In the genomic region with DNA sequence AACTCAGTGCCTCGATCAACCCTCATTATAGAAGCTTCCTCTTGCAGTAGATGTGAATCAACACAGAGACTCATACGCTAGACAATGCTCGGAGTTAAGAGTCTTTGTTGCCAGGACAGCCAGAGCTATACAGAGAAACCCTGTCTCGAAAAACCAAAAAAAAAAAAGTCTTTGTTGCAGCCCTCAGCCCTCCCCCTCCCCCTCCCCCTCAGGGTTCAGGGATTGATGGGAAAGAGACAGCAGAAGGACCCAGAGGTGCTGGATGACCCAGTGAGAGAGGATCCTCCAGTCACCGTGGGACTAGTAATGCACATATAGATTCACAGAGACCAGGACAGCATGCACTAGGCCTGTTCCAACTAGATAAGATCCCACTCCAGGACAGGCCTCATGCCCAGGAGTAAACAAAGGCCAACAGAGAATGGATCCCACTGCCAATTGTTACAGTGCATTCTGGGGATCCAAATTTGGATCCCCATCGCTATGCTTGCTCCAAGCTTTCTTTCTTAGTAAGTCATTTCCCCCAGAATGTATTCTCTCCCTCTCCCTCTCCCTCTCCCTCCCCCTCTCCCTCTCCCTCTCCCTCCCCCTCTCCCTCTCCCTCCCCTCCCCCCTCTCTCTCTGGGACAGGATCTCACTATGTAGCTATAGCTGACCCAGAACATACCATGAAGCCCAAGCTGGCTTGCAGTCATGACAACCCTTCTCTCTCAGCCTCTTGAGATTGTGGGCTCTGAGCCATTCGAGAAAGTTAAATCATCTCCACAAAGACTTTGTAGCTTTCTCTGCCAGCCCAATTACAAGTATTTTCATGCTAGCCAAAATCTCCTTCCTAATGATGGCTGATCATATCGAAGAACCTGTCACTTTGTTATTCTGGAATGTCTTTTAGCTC, we compare ENCODE assay signal across 11 mouse cellular contexts. TPM values are rescaled to one million over a fixed set of nuclear protein-coding genes. Genes with fewer than 3 reads are reported as not detected.
DNase-seq lines count a peak whose midpoint lies in the region; ATAC-seq lines count a peak whose summit lies in the region.
"Had no signal": no experiment of that assay in that cellular context is flagged by ENCODE, and none has a peak within 500 bp of the region (broad histone marks: within the 10 kb centered on the region; RNA-seq: fewer than 3 reads in every experiment).

No protein-coding gene starts in this region.

- H3K9me3 ChIP-seq in kidney, embryonic 15.5 days (replicated peaks), result no peaks in the 10 kb centered on the region
- H3K9me3 ChIP-seq in embryonic facial prominence, embryonic 10.5 days, result no peaks in the 10 kb centered on the region
- no peaks in the 10 kb centered on the region for H3K9me3 ChIP-seq in heart, embryonic 15.5 days (replicated peaks)

- H3K27me3 ChIP-seq in kidney, embryonic 15.5 days, result no peaks in the 10 kb centered on the region
- H3K27me3 ChIP-seq in embryonic facial prominence, embryonic 10.5 days (replicated peaks; ENCODE audit: low read depth, poor library complexity, severe bottlenecking), result no peaks in the 10 kb centered on the region
- H3K27me3 ChIP-seq in heart, embryonic 15.5 days, result no peaks in the 10 kb centered on the region

- DNase-seq in kidney, adult 8-10 months, result no peak
- no peak for DNase-seq in embryonic facial prominence, embryonic 10.5 days (ENCODE audit: low spot score)
- peak; percentile 55 for DNase-seq in lung, postnatal 10 days
- no peak for DNase-seq in cerebellum, adult 8-10 months
- DNase-seq in thymus, postnatal 4 days, result no peak
- no peak for DNase-seq in left cerebral cortex, postnatal 36 days (ENCODE audit: low spot score in 2 of 2)
- DNase-seq: thymus, adult 2 months had no signal

- no peak overlapping the region for H3K4me3 ChIP-seq in kidney, embryonic 15.5 days (replicated peaks)
- no peak overlapping the region for H3K4me3 ChIP-seq in embryonic facial prominence, embryonic 10.5 days
- no peak overlapping the region for H3K4me3 ChIP-seq in heart, embryonic 15.5 days
- H3K4me3 ChIP-seq: erythroblast, embryonic 14.5 days had no signal

- no peaks in the 10 kb centered on the region for H3K36me3 ChIP-seq in kidney, embryonic 15.5 days
- no peaks in the 10 kb centered on the region for H3K36me3 ChIP-seq in embryonic facial prominence, embryonic 10.5 days (replicated peaks)
- H3K36me3 ChIP-seq in heart, embryonic 15.5 days, result no peaks in the 10 kb centered on the region

- intact Hi-C loops in left cerebral cortex, postnatal 36 days (cut with DNase I), result no loop called here

- WGBS in kidney, embryonic 15.5 days, result 85% methylated on average over 8 of the region's 8 CpGs
- 76% methylated on average over 8 of the region's 8 CpGs for WGBS in embryonic facial prominence, embryonic 10.5 days
- WGBS in heart, embryonic 15.5 days, result 56% methylated on average over 8 of the region's 8 CpGs

- peaks cover 31% of the 10 kb centered on the region for H3K4me1 ChIP-seq in kidney, embryonic 15.5 days
- peaks cover 64% of the 10 kb centered on the region for H3K4me1 ChIP-seq in embryonic facial prominence, embryonic 10.5 days
- H3K4me1 ChIP-seq in heart, embryonic 15.5 days (replicated peaks), result peaks cover 24% of the 10 kb centered on the region

- ATAC-seq in kidney, embryonic 15.5 days (replicated peaks; ENCODE audit: low FRiP score), result no peak
- ATAC-seq in heart, embryonic 15.5 days (replicated peaks; ENCODE audit: insufficient number of reproducible peaks, insufficient read depth, low FRiP score, low read depth), result peak; percentile 43; the same call in 1 of the 2 replicates
- ATAC-seq: intestine, embryonic 16.5 days had no signal

- no peak overlapping the region for H3K9ac ChIP-seq in kidney, embryonic 15.5 days
- H3K9ac ChIP-seq in heart, embryonic 15.5 days, result no peak overlapping the region

- H3K27ac ChIP-seq in kidney, embryonic 15.5 days, result 0 out of 2 replicates have a peak overlapping the region, but pooled peaks have one; percentile 82
- peak overlapping the region; percentile 67 for H3K27ac ChIP-seq in embryonic facial prominence, embryonic 10.5 days (replicated peaks)
- peak overlapping the region; percentile 50; the same call in 1 of the 2 replicates for H3K27ac ChIP-seq in heart, embryonic 15.5 days

- no peak overlapping the region for H3K4me2 ChIP-seq in kidney, embryonic 15.5 days
- no peak overlapping the region for H3K4me2 ChIP-seq in heart, embryonic 15.5 days

RNA-seq across cellular contexts. Expression of gene Slc1a3, which starts 52.2 kb away (rescaled TPM):
- polyA plus RNA-seq in kidney, embryonic 15.5 days (2015; fragmentation: Nextera tagmentation; extraction: Ambion mirVana), result 16.6 and 17.8 TPM in 2 replicates
- 24.2 and 25.7 TPM in 2 replicates for polyA plus RNA-seq in embryonic facial prominence, embryonic 10.5 days (2016; fragmentation: Nextera tagmentation; extraction: Ambion mirVana)
- polyA plus RNA-seq in heart, embryonic 15.5 days (2015; fragmentation: Nextera tagmentation; extraction: Ambion mirVana), result 9.8 and 16.7 TPM in 2 replicates
- 100 to 1,000 TPM; 311 to 320 TPM for total RNA-seq in left cerebral cortex, postnatal 36 days (2021)
- polyA plus RNA-seq: erythroblast, embryonic 14.5 days had no signal
